ENCODE assay signal across 16 mouse cellular contexts in the genomic region with DNA sequence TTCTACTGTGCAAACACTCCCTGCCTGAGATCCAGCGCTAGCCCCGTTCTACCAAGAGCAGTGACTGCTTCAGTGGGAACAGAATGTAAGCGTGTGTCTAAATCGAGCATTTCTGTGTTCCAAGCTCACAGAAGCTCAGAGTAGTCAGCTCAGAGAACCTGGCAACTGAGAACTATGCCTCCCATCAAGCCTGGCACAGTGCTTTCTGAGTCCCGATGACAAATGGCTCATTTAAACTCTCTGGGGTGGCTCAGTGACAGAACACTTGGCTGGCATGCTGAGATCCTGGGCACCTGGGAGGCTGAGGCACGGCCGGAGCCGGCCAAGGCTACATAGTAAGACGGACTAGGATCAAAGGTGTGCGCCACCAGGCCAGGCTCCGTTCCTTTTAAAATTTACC. TPM values are rescaled to one million over a fixed set of nuclear protein-coding genes. Genes with fewer than 3 reads are reported as not detected.
DNase-seq lines count a peak whose midpoint lies in the region; ATAC-seq and TF ChIP-seq lines count a peak whose summit lies in the region.
"Had no signal": no experiment of that assay in that cellular context is flagged by ENCODE, and none has a peak within 500 bp of the region (broad histone marks: within the 10 kb centered on the region; RNA-seq: fewer than 3 reads in every experiment).

No protein-coding gene starts in this region.

- no peak for TF ChIP-seq CTCF in gastrocnemius, adult 2 months (IDR thresholded peaks at IDR 0.05)
- TF ChIP-seq CTCF in cerebellum, adult 2 months (IDR thresholded peaks at IDR 0.05; ENCODE audit: borderline replicate concordance, insufficient read depth, low read depth, low read length): no peak

- no peak overlapping the region for H3K4me3 ChIP-seq in gastrocnemius, adult 2 months
- no peak overlapping the region for H3K4me3 ChIP-seq in cerebellum, adult 2 months (replicated peaks; ENCODE audit: insufficient read depth, low read depth, low read length)
- H3K4me3 ChIP-seq in heart, embryonic 11.5 days (ENCODE audit: low read depth, low read length): no peak overlapping the region
- H3K4me3 ChIP-seq in hindbrain, embryonic 16.5 days (ENCODE audit: low read length): no peak overlapping the region
- H3K4me3 ChIP-seq: forebrain, embryonic 10.5 days had no signal

- peaks cover 7% of the 10 kb centered on the region for H3K36me3 ChIP-seq in heart, embryonic 11.5 days (ENCODE audit: control insufficient read depth, insufficient read depth, low read length)
- H3K36me3 ChIP-seq in hindbrain, embryonic 16.5 days (ENCODE audit: control insufficient read depth, insufficient read depth, low read length): no peaks in the 10 kb centered on the region

- H3K4me1 ChIP-seq in cerebellum, adult 2 months (ENCODE audit: control insufficient read depth, insufficient read depth, low read length): peaks cover 3% of the 10 kb centered on the region
- H3K4me1 ChIP-seq in heart, embryonic 11.5 days (ENCODE audit: control insufficient read depth, insufficient read depth, low read length): no peaks in the 10 kb centered on the region
- no peaks in the 10 kb centered on the region for H3K4me1 ChIP-seq in hindbrain, embryonic 16.5 days (ENCODE audit: control insufficient read depth, insufficient read depth, low read depth, low read length)
- H3K4me1 ChIP-seq: forebrain, embryonic 10.5 days had no signal

- 16% methylated on average over 11 of the region's 11 CpGs for WGBS in cerebellum, adult 2 months
- 89% methylated on average over 11 of the region's 11 CpGs for WGBS in heart, embryonic 11.5 days (ENCODE audit: insufficient replicate concordance)
- 89% methylated on average over 11 of the region's 11 CpGs for WGBS in hindbrain, embryonic 16.5 days

- ATAC-seq in heart, embryonic 11.5 days (replicated peaks; ENCODE audit: insufficient number of reproducible peaks, low FRiP score, low TSS enrichment): no peak
- no peak for ATAC-seq in hindbrain, embryonic 16.5 days
- ATAC-seq: Patski had no signal

- H3K4me2 ChIP-seq in heart, embryonic 11.5 days: no peak overlapping the region
- no peak overlapping the region for H3K4me2 ChIP-seq in hindbrain, embryonic 16.5 days (ENCODE audit: low read length)
- H3K4me2 ChIP-seq: liver, embryonic 11.5 days had no signal

- H3K27me3 ChIP-seq in cerebellum, adult 2 months (ENCODE audit: control insufficient read depth, insufficient read depth, low read length): no peaks in the 10 kb centered on the region
- H3K27me3 ChIP-seq in heart, embryonic 11.5 days (ENCODE audit: control insufficient read depth, insufficient read depth, low read length): no peaks in the 10 kb centered on the region
- H3K27me3 ChIP-seq in hindbrain, embryonic 16.5 days (replicated peaks; ENCODE audit: control insufficient read depth, insufficient read depth, low read length): no peaks in the 10 kb centered on the region
- H3K27me3 ChIP-seq: Patski had no signal

- no peak overlapping the region for H3K27ac ChIP-seq in gastrocnemius, adult 2 months
- H3K27ac ChIP-seq in cerebellum, adult 2 months (ENCODE audit: insufficient read depth, low read length): no peak overlapping the region; the same call in 1 of the 2 replicates
- H3K27ac ChIP-seq in heart, embryonic 11.5 days (ENCODE audit: low read depth, low read length): no peak overlapping the region
- H3K27ac ChIP-seq in hindbrain, embryonic 16.5 days (ENCODE audit: low read depth, low read length): no peak overlapping the region
- H3K27ac ChIP-seq: forebrain, embryonic 10.5 days had no signal

- no peak for TF ChIP-seq POLR2A in cerebellum, adult 2 months (IDR thresholded peaks at IDR 0.05; ENCODE audit: borderline replicate concordance, insufficient read depth, low read length)

- no peaks in the 10 kb centered on the region for H3K9me3 ChIP-seq in heart, embryonic 11.5 days (replicated peaks; ENCODE audit: control insufficient read depth, low read length)
- H3K9me3 ChIP-seq in hindbrain, embryonic 16.5 days (ENCODE audit: control insufficient read depth, low read length): no peaks in the 10 kb centered on the region
- H3K9me3 ChIP-seq: forebrain, embryonic 10.5 days had no signal

- H3K9ac ChIP-seq in heart, embryonic 11.5 days (ENCODE audit: low read depth, low read length): no peak overlapping the region
- no peak overlapping the region for H3K9ac ChIP-seq in hindbrain, embryonic 16.5 days (ENCODE audit: low read depth, low read length)

- intact Hi-C loops in gastrocnemius, adult 2 months (cut with DNase I): no loop called here

- DNase-seq in gastrocnemius, adult 2 months: peak; percentile 18
- DNase-seq in gastrocnemius, postnatal 25 days: no peak
- peak; percentile 95 for DNase-seq in brain, adult 2 months (ENCODE audit: low read depth, low spot score)
- peak; percentile 79 to 91 for DNase-seq in cerebellum, adult 2 months
- DNase-seq in layer of hippocampus, postnatal 10 days (ENCODE audit: low spot score in 2 of 2): peak; percentile 45 to 67
- no peak for DNase-seq in thymus, postnatal 10 days (ENCODE audit: low spot score in 2 of 2)
- DNase-seq: adrenal gland, postnatal 25 days; heart, postnatal 36 days; lung, postnatal 4 days; thymus, postnatal 4 days had no signal

RNA-seq across cellular contexts. Expression of gene Kntc1, which starts 56.8 kb away (rescaled TPM):
- total RNA-seq in gastrocnemius, adult 2 months (2021): not detected
- total RNA-seq in gastrocnemius, postnatal 25 days (2021): under 1 TPM; 0.28 to 0.99 TPM
- polyA plus RNA-seq in cerebellum, adult 2 months (2012; rRNA removed): 0.33 and 0.54 TPM in 2 replicates
- total RNA-seq in layer of hippocampus, postnatal 10 days (2021): 1 to 10 TPM; 4.5 to 4.9 TPM
- polyA plus RNA-seq in heart, embryonic 11.5 days (2014; fragmentation: Nextera tagmentation; extraction: Ambion mirVana): 24.6 and 27.3 TPM in 2 replicates
- polyA plus RNA-seq in hindbrain, embryonic 16.5 days (2015; fragmentation: Nextera tagmentation; extraction: Ambion mirVana): 4.5 and 5.8 TPM in 2 replicates
- total RNA-seq: monocyte, adult 5-6 weeks had no signal

RNA-seq across cellular contexts. Expression of gene Rsrc2, which starts 57.1 kb away (rescaled TPM):
- total RNA-seq in gastrocnemius, adult 2 months (2021): 10 to 100 TPM; 39.4 to 41.2 TPM
- 10 to 100 TPM; 31.5 to 36.2 TPM for total RNA-seq in gastrocnemius, postnatal 25 days (2021)
- 95.1 and 97.2 TPM in 2 replicates for polyA plus RNA-seq in cerebellum, adult 2 months (2012; rRNA removed)
- total RNA-seq in layer of hippocampus, postnatal 10 days (2021): 10 to 100 TPM; 97.3 to 98.7 TPM
- 104 and 109 TPM in 2 replicates for polyA plus RNA-seq in heart, embryonic 11.5 days (2014; fragmentation: Nextera tagmentation; extraction: Ambion mirVana)
- 106 and 111 TPM in 2 replicates for polyA plus RNA-seq in hindbrain, embryonic 16.5 days (2015; fragmentation: Nextera tagmentation; extraction: Ambion mirVana)

RNA-seq across cellular contexts. Expression of gene Hcar2, which starts 59.0 kb away (rescaled TPM):
- not detected for total RNA-seq in gastrocnemius, adult 2 months (2021)
- total RNA-seq in gastrocnemius, postnatal 25 days (2021): under 1 TPM in 1 of 2 experiments, not detected in 1; 0.75 TPM
- 0.07 and 0.08 TPM in 2 replicates for polyA plus RNA-seq in cerebellum, adult 2 months (2012; rRNA removed)
- not detected for total RNA-seq in layer of hippocampus, postnatal 10 days (2021)
- not detected in 2 replicates for polyA plus RNA-seq in heart, embryonic 11.5 days (2014; fragmentation: Nextera tagmentation; extraction: Ambion mirVana)
- not detected in 2 replicates for polyA plus RNA-seq in hindbrain, embryonic 16.5 days (2015; fragmentation: Nextera tagmentation; extraction: Ambion mirVana)
- polyA plus RNA-seq: forebrain, embryonic 10.5 days; liver, embryonic 11.5 days; Patski had no signal

Comparison
In these comparisons a context has a peak if more than half of its experiments do, and no peak if none do; other contexts are left out.
1. DNase-seq: peak in gastrocnemius, adult 2 months (single experiment), brain, adult 2 months (single experiment), cerebellum, adult 2 months (2 of 2) and layer of hippocampus, postnatal 10 days (2 of 2); none in gastrocnemius, postnatal 25 days (single experiment) and thymus, postnatal 10 days (0 of 2).